Mouse (Mus musculus): ENCODE results near the gene Notum. TPM values are rescaled to one million over a fixed set of nuclear protein-coding genes. Genes with fewer than 3 reads are reported as not detected.

Gene Notum
- polyA plus RNA-seq, 1 experiment from 2014 or later: 2.5 TPM

Small RNAs within 50 kb of the gene (microRNA-seq; reads per million reads assigned to microRNA genes)
- 1.4 reads per million for gene Mir6936 (ENCODE audit: borderline number of aligned reads)

Other genes with a start within 250 kb of the Notum start
- 42.5 and 44.2 TPM in 2 replicates for gene Nploc4, start 223.5 kb downstream of the Notum start, polyA plus RNA-seq (2014; fragmentation: Nextera tagmentation; extraction: Ambion mirVana)
- gene Tspan10, start 218.5 kb downstream of the Notum start, polyA plus RNA-seq (2014; fragmentation: Nextera tagmentation; extraction: Ambion mirVana): 0.56 and 1.2 TPM in 2 replicates
- gene Pde6g, start 207.7 kb downstream of the Notum start, polyA plus RNA-seq (2014; fragmentation: Nextera tagmentation; extraction: Ambion mirVana): 0.48 TPM in 1 of 2 replicates, not detected in the other
- 12.2 and 13.0 TPM in 2 replicates for gene Oxld1, start 203.1 kb downstream of the Notum start, polyA plus RNA-seq (2014; fragmentation: Nextera tagmentation; extraction: Ambion mirVana)
- 26.7 and 28.5 TPM in 2 replicates for gene Ccdc137, start 203.1 kb downstream of the Notum start, polyA plus RNA-seq (2014; fragmentation: Nextera tagmentation; extraction: Ambion mirVana)
- 52.3 and 60.5 TPM in 2 replicates for gene Arl16, start 193.6 kb downstream of the Notum start, polyA plus RNA-seq (2014; fragmentation: Nextera tagmentation; extraction: Ambion mirVana)
- 161 and 162 TPM in 2 replicates for gene Mrpl12, start 176.6 kb downstream of the Notum start, polyA plus RNA-seq (2014; fragmentation: Nextera tagmentation; extraction: Ambion mirVana)
- gene Slc25a10, start 169.3 kb downstream of the Notum start, polyA plus RNA-seq (2014; fragmentation: Nextera tagmentation; extraction: Ambion mirVana): 46.9 and 53.6 TPM in 2 replicates
- 0.43 and 0.91 TPM in 2 replicates for gene Gcgr, start 130.5 kb downstream of the Notum start, polyA plus RNA-seq (2014; fragmentation: Nextera tagmentation; extraction: Ambion mirVana)
- gene Mcrip1, start 111.4 kb downstream of the Notum start, polyA plus RNA-seq (2014; fragmentation: Nextera tagmentation; extraction: Ambion mirVana): 223 and 249 TPM in 2 replicates
- not detected in 2 replicates for gene Ppp1r27, start 110.0 kb downstream of the Notum start, polyA plus RNA-seq (2014; fragmentation: Nextera tagmentation; extraction: Ambion mirVana)
- 626 and 629 TPM in 2 replicates for gene P4hb, start 87.9 kb downstream of the Notum start, polyA plus RNA-seq (2014; fragmentation: Nextera tagmentation; extraction: Ambion mirVana)
- gene Arhgdia, start 79.6 kb downstream of the Notum start, polyA plus RNA-seq (2014; fragmentation: Nextera tagmentation; extraction: Ambion mirVana): 511 and 567 TPM in 2 replicates
- 748 and 893 TPM in 2 replicates for gene Alyref, start 62.8 kb downstream of the Notum start, polyA plus RNA-seq (2014; fragmentation: Nextera tagmentation; extraction: Ambion mirVana)
- gene Anapc11, start 62.8 kb downstream of the Notum start, polyA plus RNA-seq (2014; fragmentation: Nextera tagmentation; extraction: Ambion mirVana): 177 and 197 TPM in 2 replicates
- not detected in 2 replicates for gene Npb, start 52.7 kb downstream of the Notum start, polyA plus RNA-seq (2014; fragmentation: Nextera tagmentation; extraction: Ambion mirVana)
- gene Pcyt2, start 43.2 kb downstream of the Notum start, polyA plus RNA-seq (2014; fragmentation: Nextera tagmentation; extraction: Ambion mirVana): 75.3 and 76.9 TPM in 2 replicates
- 20.7 and 20.8 TPM in 2 replicates for gene Sirt7, start 35.9 kb downstream of the Notum start, polyA plus RNA-seq (2014; fragmentation: Nextera tagmentation; extraction: Ambion mirVana)
- gene Mafg, start 27.6 kb downstream of the Notum start, polyA plus RNA-seq (2014; fragmentation: Nextera tagmentation; extraction: Ambion mirVana): 16.7 and 18.1 TPM in 2 replicates
- gene Pycr1, start 17.4 kb downstream of the Notum start, polyA plus RNA-seq (2014; fragmentation: Nextera tagmentation; extraction: Ambion mirVana): 26.3 and 27.1 TPM in 2 replicates
- not detected in 2 replicates for gene Myadml2, start 13.0 kb downstream of the Notum start, polyA plus RNA-seq (2014; fragmentation: Nextera tagmentation; extraction: Ambion mirVana)
- 99.6 and 107 TPM in 2 replicates for gene Aspscr1, start 11.8 kb upstream of the Notum start, polyA plus RNA-seq (2014; fragmentation: Nextera tagmentation; extraction: Ambion mirVana)
- 118 and 124 TPM in 2 replicates for gene Cenpx, start 52.6 kb upstream of the Notum start, polyA plus RNA-seq (2014; fragmentation: Nextera tagmentation; extraction: Ambion mirVana)
- 35.0 and 35.9 TPM in 2 replicates for gene Lrrc45, start 52.8 kb upstream of the Notum start, polyA plus RNA-seq (2014; fragmentation: Nextera tagmentation; extraction: Ambion mirVana)
- 9.7 and 10.9 TPM in 2 replicates for gene Rac3, start 60.3 kb upstream of the Notum start, polyA plus RNA-seq (2014; fragmentation: Nextera tagmentation; extraction: Ambion mirVana)
- gene Dcxr, start 66.1 kb upstream of the Notum start, polyA plus RNA-seq (2014; fragmentation: Nextera tagmentation; extraction: Ambion mirVana): 10.7 and 11.7 TPM in 2 replicates
- gene Cbr2, start 70.9 kb upstream of the Notum start, polyA plus RNA-seq (2014; fragmentation: Nextera tagmentation; extraction: Ambion mirVana): 3.3 and 3.7 TPM in 2 replicates
- gene Hmga1b, start 101.6 kb upstream of the Notum start, polyA plus RNA-seq (2014; fragmentation: Nextera tagmentation; extraction: Ambion mirVana): 9.0 and 11.0 TPM in 2 replicates
- 16.2 and 21.2 TPM in 2 replicates for gene Rfng, start 123.0 kb upstream of the Notum start, polyA plus RNA-seq (2014; fragmentation: Nextera tagmentation; extraction: Ambion mirVana)
- gene Gps1, start 123.1 kb upstream of the Notum start, polyA plus RNA-seq (2014; fragmentation: Nextera tagmentation; extraction: Ambion mirVana): 262 and 276 TPM in 2 replicates
- 72.4 and 72.8 TPM in 2 replicates for gene Dus1l, start 135.2 kb upstream of the Notum start, polyA plus RNA-seq (2014; fragmentation: Nextera tagmentation; extraction: Ambion mirVana)
- gene Fasn, start 163.4 kb upstream of the Notum start, polyA plus RNA-seq (2014; fragmentation: Nextera tagmentation; extraction: Ambion mirVana): 56.1 and 66.1 TPM in 2 replicates